Mouse (Mus musculus) thymus, postnatal 36 days (tissue): ENCODE data around the gene Sod1.
"Not testable (repeated sequence)": the region's sequence is repeated elsewhere in the genome, so short reads cannot be mapped to it uniquely, and the experiment has no call there.

Experiments used
- DNase-seq, 2 experiments: peaks; one replicate each; pipeline ENCODE4 v3.0.0; 2022; ENCODE audit warnings: mixed read lengths in 2 of 2

The Sod1 gene

GRCm38 (mm10) chr16:90213477-90214339 lies 6.8 kb upstream of the Sod1 start:
- DNase-seq = no peak

GRCm38 (mm10) chr16:90214731-90215565 lies 5.6 kb upstream of the Sod1 start:
- no peak for DNase-seq

- not testable (repeated sequence) for DNase-seq
These were observed 4.7 kb upstream of the Sod1 start for GRCm38 (mm10) chr16:90215879-90216278.

GRCm38 (mm10) chr16:90216414-90216813 lies 4.1 kb upstream of the Sod1 start:
- DNase-seq = no peak

- DNase-seq = no peak
These were observed 3.2 kb upstream of the Sod1 start for GRCm38 (mm10) chr16:90217356-90217755.

GRCm38 (mm10) chr16:90217926-90218325 lies 2.6 kb upstream of the Sod1 start:
- no peak for DNase-seq

- not testable (repeated sequence) for DNase-seq
These were observed 1.1 kb upstream of the Sod1 start for GRCm38 (mm10) chr16:90219445-90219844.

- DNase-seq = no peak
These were observed 408 bp downstream of the Sod1 start for GRCm38 (mm10) chr16:90220892-90221431.

- DNase-seq = peak in 1 of 2 experiments; percentile 8
These were observed 1.0 kb downstream of the Sod1 start for GRCm38 (mm10) chr16:90221441-90222070.

GRCm38 (mm10) chr16:90229897-90230296 lies 9.3 kb downstream of the Sod1 start:
- DNase-seq = peak in 1 of 2 experiments; percentile 7

GRCm38 (mm10) chr16:90231302-90231701 lies 10.7 kb downstream of the Sod1 start:
- no peak for DNase-seq

GRCm38 (mm10) chr16:90233702-90234101 lies 13.1 kb downstream of the Sod1 start:
- no peak for DNase-seq

GRCm38 (mm10) chr16:90234617-90235016 lies 14.1 kb downstream of the Sod1 start:
- DNase-seq = no peak

GRCm38 (mm10) chr16:90235188-90235587 lies 14.6 kb downstream of the Sod1 start:
- no peak for DNase-seq

- DNase-seq = no peak
These were observed 18.7 kb downstream of the Sod1 start for GRCm38 (mm10) chr16:90239128-90239746.

- no peak for DNase-seq
These were observed 21.3 kb downstream of the Sod1 start for GRCm38 (mm10) chr16:90241875-90242274.

- no peak for DNase-seq
These were observed 22.1 kb downstream of the Sod1 start for GRCm38 (mm10) chr16:90242426-90243304.

- no peak for DNase-seq
These were observed 29.5 kb downstream of the Sod1 start for GRCm38 (mm10) chr16:90250099-90250498.

- DNase-seq = not testable (repeated sequence)
These were observed 30.7 kb downstream of the Sod1 start for GRCm38 (mm10) chr16:90251256-90251655.

- no peak for DNase-seq
These were observed 32.0 kb downstream of the Sod1 start for GRCm38 (mm10) chr16:90252521-90252920.

- DNase-seq = no peak
These were observed 38.4 kb downstream of the Sod1 start for GRCm38 (mm10) chr16:90258950-90259349.
